Mouse (Mus musculus) CH12.LX (cell line): ENCODE data around the gene Ndufa13. TPM values are rescaled to one million over a fixed set of nuclear protein-coding genes. Genes with fewer than 3 reads are reported as not detected.

Experiments
- DNase-seq: peaks from one replicate; pipeline ENCODE4 v3.0.0-alpha.2; 2013; ENCODE audit errors: extremely low read depth
- H3K27ac ChIP-seq: 2 replicates; pipeline ENCODE4 v1.5.1; 2012; ENCODE audit warnings: low read depth, mild to moderate bottlenecking, control low read depth, moderate library complexity; ENCODE audit not compliant: insufficient read depth
- H3K27me3 ChIP-seq: replicated peaks from 2 replicates; pipeline ENCODE3; 2012; ENCODE audit warnings: inconsistent platforms
- H3K36me3 ChIP-seq, 2 experiments: replicated peaks in 1 of 2; 2 replicates each; pipeline versions ENCODE3 to v1.6.1; 2012; ENCODE audit warnings: inconsistent platforms in 1 of 2, low read length in 1 of 2, mild to moderate bottlenecking in 1 of 2, mixed read lengths in 1 of 2, moderate library complexity in 1 of 2; ENCODE audit not compliant: control insufficient read depth in 1 of 2, insufficient read depth in 1 of 2
- H3K4me1 ChIP-seq, 2 experiments: 2 replicates each; pipeline ENCODE4 v1.6.1; 2012; ENCODE audit warnings: inconsistent platforms in 1 of 2, moderate library complexity in 1 of 2; ENCODE audit not compliant: insufficient read depth in 2 of 2, control insufficient read depth in 1 of 2
- H3K4me2 ChIP-seq: 2 replicates; pipeline ENCODE4 v1.6.1; 2012; ENCODE audit warnings: low read depth, mild to moderate bottlenecking, control low read depth; ENCODE audit not compliant: poor library complexity, insufficient read depth, severe bottlenecking
- H3K4me3 ChIP-seq, 3 experiments: fragments of 150-350 bp in 1 of 3; sonication (generic) in 1 of 3; replicated peaks in 1 of 3; 2 replicates each; pipeline versions ENCODE3 to v1.5.1; 2011 to 2012; ENCODE audit warnings: low read depth in 2 of 3, low read length in 2 of 3, mild to moderate bottlenecking in 2 of 3, moderate library complexity in 2 of 3, control low read depth in 1 of 3, improper control_type of control experiment in 1 of 3, inconsistent platforms in 1 of 3, mixed read lengths in 1 of 3; ENCODE audit not compliant: poor library complexity in 1 of 3
- H3K79me2 ChIP-seq: replicated peaks from 2 replicates; pipeline ENCODE4 v1.6.1; 2012; ENCODE audit warnings: mild to moderate bottlenecking, moderate library complexity; ENCODE audit not compliant: control insufficient read depth, poor library complexity, insufficient read depth, severe bottlenecking; ENCODE audit errors: extremely low read depth
- H3K9ac ChIP-seq: 2 replicates; pipeline ENCODE4 v1.6.1; 2012; ENCODE audit warnings: low read depth, mild to moderate bottlenecking, control low read depth, moderate library complexity; ENCODE audit not compliant: insufficient read depth
- H3K9me3 ChIP-seq: replicated peaks from 2 replicates; pipeline ENCODE3; 2012; ENCODE audit warnings: low read length, inconsistent platforms, mixed read lengths
- CHD1 ChIP-seq: IDR thresholded peaks from 2 replicates; pipeline ENCODE4 v1.6.1; 2012; ENCODE audit warnings: low read depth, low read length, improper control_type of control experiment, inconsistent platforms
- ELF1 ChIP-seq: IDR thresholded peaks from 2 replicates; pipeline ENCODE4 v1.6.1; 2014; ENCODE audit warnings: low read depth, mild to moderate bottlenecking, inconsistent platforms, low read length, improper control_type of control experiment
- ETS1 ChIP-seq: conservative IDR thresholded peaks from 2 replicates; pipeline ENCODE4 v1.6.1; 2012; ENCODE audit warnings: low read depth, mild to moderate bottlenecking, inconsistent platforms, low read length, improper control_type of control experiment, moderate library complexity
- MAX ChIP-seq: IDR thresholded peaks from 2 replicates; pipeline ENCODE4 v1.6.1; 2011; ENCODE audit warnings: low read length, improper control_type of control experiment
- MAZ ChIP-seq: IDR thresholded peaks from 2 replicates; pipeline ENCODE4 v1.6.1; 2012; ENCODE audit warnings: low read depth, mild to moderate bottlenecking, inconsistent platforms, low read length, improper control_type of control experiment, moderate library complexity
- MXI1 ChIP-seq: IDR thresholded peaks from 2 replicates; pipeline ENCODE4 v1.6.1; 2011; ENCODE audit warnings: mild to moderate bottlenecking, low read depth, low read length, improper control_type of control experiment
- MYC ChIP-seq: IDR thresholded peaks from 2 replicates; pipeline ENCODE4 v1.6.1; 2011; ENCODE audit warnings: low read depth, mild to moderate bottlenecking, improper control_type of control experiment, low read length
- SIN3A ChIP-seq: IDR thresholded peaks from 2 replicates; pipeline ENCODE4 v1.6.1; 2012; ENCODE audit warnings: low read length, improper control_type of control experiment, inconsistent platforms
- TCF12 ChIP-seq: IDR thresholded peaks from 2 replicates; pipeline ENCODE4 v1.6.1; 2014; ENCODE audit warnings: low read depth, mild to moderate bottlenecking, inconsistent platforms, low read length, improper control_type of control experiment
- USF2 ChIP-seq: conservative IDR thresholded peaks from 2 replicates; pipeline ENCODE4 v1.6.1; 2011; ENCODE audit warnings: low read depth, low read length, improper control_type of control experiment
- ZC3H11A ChIP-seq: IDR thresholded peaks from 2 replicates; pipeline ENCODE4 v1.6.1; 2012; ENCODE audit warnings: low read depth, mild to moderate bottlenecking, inconsistent platforms, low read length, improper control_type of control experiment
- ZMIZ1 ChIP-seq: IDR thresholded peaks from 2 replicates; pipeline ENCODE4 v1.6.1; 2012; ENCODE audit warnings: low read depth, mild to moderate bottlenecking, inconsistent platforms, low read length, improper control_type of control experiment
- ZNF384 ChIP-seq: IDR thresholded peaks from 2 replicates; pipeline ENCODE4 v1.6.1; 2012; ENCODE audit warnings: low read depth, low read length, improper control_type of control experiment, inconsistent platforms
- dilution Hi-C: fragments of 300-500 bp; cut with MboI; formaldehyde crosslinking; loops from 2 replicates; pipeline ENCODE4 v1.14.3; 2020; ENCODE audit warnings: low sequenced_read_pairs; ENCODE audit not compliant: extremely low pct_unique_long_range_greater_than_20kb, extremely low pct_ligation_motif_present
- in situ Hi-C: fragments of 300-500 bp; cut with MboI; formaldehyde crosslinking; loops from 3 replicates; pipeline ENCODE4 v1.14.3; 2019; ENCODE audit warnings: low sequenced_read_pairs, low pct_ligation_motif_present, low pct_unique_long_range_greater_than_20kb, mixed read lengths
- polyA plus RNA-seq: library from polyadenylated mRNA; unstranded; fragments of >175 nt; gene quantifications from 2 replicates; pipeline ENCODE4 v1.2.1, GENCODE M21; 2012; ENCODE audit warnings: low read depth; ENCODE audit not compliant: insufficient read length
- total RNA-seq, 2 experiments: library from RNA; depleted of rRNA; stranded (reverse); fragments of 300-350 nt in 1 of 2; fragments of >200 nt in 1 of 2; gene quantifications; 2 replicates each; pipeline ENCODE4 v1.2.3; 2012 to 2014

The Ndufa13 gene
- total and polyA plus RNA-seq, 3 experiments: 74.7 to 177 (median 90.1) TPM

GRCm38 (mm10) chr8:69939633-69940032, 37.3 kb upstream of the Ndufa13 start:
- Histone ChIP-seq H3K9me3 (no peaks in the 10 kb centered on the region), H3K9ac (0 out of 2 replicates have a peak overlapping the region, but pooled peaks have one; percentile 19), H3K4me3 (no peak overlapping the region), H3K4me2 (peak overlapping the region; percentile 32), H3K27ac (peak overlapping the region; percentile 70), H3K79me2 (peaks cover 44% of the 10 kb centered on the region), H3K36me3 (peaks cover 23 to 69% of the 10 kb centered on the region in 2 experiments), H3K4me1 (peaks cover 38 to 88% of the 10 kb centered on the region in 2 experiments), H3K27me3 (no peaks in the 10 kb centered on the region)
- dilution Hi-C loops: no loop called here
- TF ChIP-seq MYC (no peak), MXI1 (no peak), TCF12 (peak; percentile 41; the same call in 1 of the 2 replicates), MAX (no peak), MAZ (no peak)
- in situ Hi-C loops: no loop called here
- no peak for DNase-seq

GRCm38 (mm10) chr8:69938245-69938982, 36.1 kb upstream of the Ndufa13 start:
- Histone ChIP-seq H3K9me3 (no peaks in the 10 kb centered on the region), H3K79me2 (peaks cover 43% of the 10 kb centered on the region), H3K4me1 (peaks cover 38 to 84% of the 10 kb centered on the region in 2 experiments), H3K27ac (peak overlapping the region; percentile 65), H3K4me2 (0 out of 2 replicates have a peak overlapping the region, but pooled peaks have one; percentile 17), H3K9ac (peak overlapping the region; percentile 7; the same call in 1 of the 2 replicates), H3K36me3 (peaks cover 27 to 70% of the 10 kb centered on the region in 2 experiments), H3K27me3 (no peaks in the 10 kb centered on the region), H3K4me3 (no peak overlapping the region)
- TF ChIP-seq ZMIZ1 (no peak), ELF1 (peak; percentile 54)
- no peak for DNase-seq
- in situ Hi-C loops (no loop called here), dilution Hi-C loops (no loop called here)

GRCm38 (mm10) chr8:69937466-69937865, 35.1 kb upstream of the Ndufa13 start:
- TF ChIP-seq USF2 (no peak), ZNF384 (no peak), CHD1 (no peak), ZC3H11A (no peak), ELF1 (no peak), ETS1 (no peak), TCF12 (no peak), SIN3A (no peak)
- TF ChIP-seq, all 38 proteins: peak for 0
- Histone ChIP-seq H3K4me2 (0 out of 2 replicates have a peak overlapping the region, but pooled peaks have one; percentile 5), H3K36me3 (peaks cover 28 to 70% of the 10 kb centered on the region in 2 experiments), H3K4me1 (peaks cover 38 to 77% of the 10 kb centered on the region in 2 experiments), H3K27me3 (no peaks in the 10 kb centered on the region), H3K4me3 (no peak overlapping the region), H3K27ac (peak overlapping the region; percentile 11; the same call in 1 of the 2 replicates), H3K9ac (no peak overlapping the region), H3K79me2 (peaks cover 38% of the 10 kb centered on the region), H3K9me3 (no peaks in the 10 kb centered on the region)
- dilution Hi-C loops (no loop called here), in situ Hi-C loops (no loop called here)
- DNase-seq: peak; percentile 41
